Mouse (Mus musculus) erythroblast, embryonic 14.5 days (primary cell): Measurements from ENCODE around the gene Rps9.

Experiments used
- GATA1 ChIP-seq: IDR thresholded peaks from 2 replicates; pipeline ENCODE4 v1.6.1; 2012; ENCODE audit warnings: low read length, inconsistent platforms, mixed read lengths
- TAL1 ChIP-seq: IDR thresholded peaks from 3 replicates; pipeline ENCODE4 v1.6.1; 2012; ENCODE audit warnings: low read length, inconsistent platforms, mixed read lengths

- TF ChIP-seq GATA1: no peak
- TF ChIP-seq TAL1: no peak
These were observed 11.5 kb downstream of the Rps9 start for GRCm38 (mm10) chr7:3715249-3715648.
